Mouse (Mus musculus) embryonic fibroblast, embryonic 13.5 days (primary cell): ENCODE results near the gene 1700023F06Rik.

Source experiments
- CTCF ChIP-seq: IDR thresholded peaks from 2 replicates; pipeline ENCODE4 v1.5.1; 2011; ENCODE audit warnings: mild to moderate bottlenecking, control low read depth, low read length, moderate library complexity, borderline replicate concordance; ENCODE audit not compliant: insufficient read depth
- POLR2A ChIP-seq: IDR thresholded peaks from 2 replicates; pipeline ENCODE4 v1.6.1; 2011; ENCODE audit warnings: low read depth, mild to moderate bottlenecking, control low read depth, low read length, moderate library complexity

DNA sequence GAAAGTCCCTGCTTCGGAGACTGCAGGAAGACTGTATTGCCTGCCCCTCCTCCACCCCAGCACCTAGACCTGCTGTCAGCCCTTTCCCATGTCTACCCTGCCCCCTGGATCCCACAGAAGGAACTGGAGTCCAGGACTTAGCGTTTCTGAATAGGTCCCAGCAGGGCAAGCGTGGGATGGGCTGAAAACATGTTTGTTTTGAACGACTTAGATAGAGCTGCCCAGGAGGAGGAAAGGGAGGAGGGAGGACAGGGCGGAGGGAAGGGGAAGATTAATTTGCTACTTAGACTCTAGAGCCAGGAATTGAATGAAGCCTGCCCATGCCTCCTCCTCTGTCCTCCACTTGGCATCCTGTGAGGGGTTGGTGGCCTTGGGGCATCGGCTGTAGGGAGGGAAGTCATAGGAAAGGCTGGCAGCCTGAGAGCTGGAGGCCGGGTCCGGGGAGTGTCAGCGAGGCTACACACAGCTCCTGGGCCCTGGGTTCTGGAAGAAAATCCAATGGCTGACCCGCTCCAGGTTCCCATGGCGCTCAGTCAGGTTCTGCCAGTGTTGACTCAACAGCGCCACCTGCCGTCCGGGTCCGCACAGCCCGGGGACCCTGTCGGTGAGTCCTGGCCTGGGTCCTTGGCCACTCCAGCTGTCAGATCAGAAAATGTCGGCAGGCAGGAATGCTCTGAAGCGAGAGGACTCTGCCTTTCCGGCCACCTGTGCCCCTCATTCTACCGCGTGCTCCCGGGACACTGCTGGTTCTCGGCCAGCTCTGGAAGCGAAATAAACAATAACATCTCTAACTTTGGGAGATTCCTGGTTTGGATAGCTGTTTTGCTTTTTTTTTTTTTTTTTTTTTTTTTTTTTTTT, 49.5 kb downstream of the 1700023F06Rik start:
- TF ChIP-seq POLR2A (no peak), CTCF (peak; percentile 92)
